Mouse (Mus musculus): ENCODE measurements around the gene Ctnnbl1.

Ctnnbl1 gene

GRCm38 (mm10) chr2:157936676-157937075 is 199.5 kb downstream of the Ctnnbl1 start:
- no peak for DNase-seq (ENCODE audit: extremely low read depth, low read depth)

GRCm38 (mm10) chr2:157940586-157941185 is 203.5 kb downstream of the Ctnnbl1 start:
- no peak for DNase-seq (ENCODE audit: extremely low read depth, low read depth)
